15 mouse cellular contexts compared by ENCODE assay signal in the genomic region with DNA sequence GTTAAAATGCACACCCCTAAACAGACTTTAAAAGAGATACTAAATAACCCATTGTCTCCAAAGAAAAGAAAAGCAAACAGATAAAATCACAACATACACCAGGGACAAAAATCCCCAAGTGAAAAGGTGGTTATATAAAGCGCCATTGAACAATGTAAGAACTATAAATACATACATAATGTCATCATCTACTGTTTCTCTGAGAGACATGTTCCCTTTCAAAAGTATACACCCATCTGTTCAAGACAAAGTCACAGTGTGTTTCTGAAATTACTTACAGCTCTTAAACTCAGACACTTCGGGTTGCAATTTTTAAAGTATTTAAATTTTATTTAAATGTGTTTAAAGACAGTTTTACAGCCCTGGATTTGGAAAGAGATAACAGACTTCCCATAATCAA.
"Had no signal": no experiment of that assay in that cellular context is flagged by ENCODE, and none has a peak within 500 bp of the region (broad histone marks: within the 10 kb centered on the region; RNA-seq: fewer than 3 reads in every experiment).

No protein-coding gene starts in this region.

- H3K4me3 ChIP-seq: limb, embryonic 12.5 days; liver, embryonic 13.5 days; lung, embryonic 15.5 days; megakaryocyte, embryonic 14.5 days; midbrain, embryonic 15.5 days; neural tube, embryonic 12.5 days; stomach, embryonic 15.5 days had no signal

- DNase-seq: kidney, adult 8-10 months; kidney, postnatal 25 days; liver; liver, embryonic 13.5 days; liver, postnatal 0 days; lung, postnatal 14 days; thymus, postnatal 36 days had no signal

- H3K36me3 ChIP-seq: limb, embryonic 12.5 days; liver, embryonic 13.5 days; lung, embryonic 15.5 days; midbrain, embryonic 15.5 days; neural tube, embryonic 12.5 days; stomach, embryonic 15.5 days had no signal

- H3K27me3 ChIP-seq: limb, embryonic 12.5 days; liver, embryonic 13.5 days; lung, embryonic 15.5 days; megakaryocyte, embryonic 14.5 days; midbrain, embryonic 15.5 days; neural tube, embryonic 12.5 days; stomach, embryonic 15.5 days had no signal

- H3K27ac ChIP-seq: limb, embryonic 12.5 days; liver, embryonic 13.5 days; lung, embryonic 15.5 days; macrophage; midbrain, embryonic 15.5 days; neural tube, embryonic 12.5 days; stomach, embryonic 15.5 days had no signal

- H3K4me2 ChIP-seq: limb, embryonic 12.5 days; liver, embryonic 13.5 days; lung, embryonic 15.5 days; midbrain, embryonic 11.5 days; midbrain, embryonic 15.5 days; neural tube, embryonic 12.5 days; stomach, embryonic 15.5 days had no signal

- H3K4me1 ChIP-seq: limb, embryonic 12.5 days; liver, embryonic 13.5 days; lung, embryonic 15.5 days; megakaryocyte, embryonic 14.5 days; midbrain, embryonic 15.5 days; neural tube, embryonic 12.5 days; stomach, embryonic 15.5 days had no signal

- H3K9me3 ChIP-seq: limb, embryonic 12.5 days; liver, embryonic 13.5 days; lung, embryonic 15.5 days; megakaryocyte, embryonic 14.5 days; midbrain, embryonic 15.5 days; neural tube, embryonic 12.5 days; stomach, embryonic 15.5 days had no signal

- ATAC-seq: liver, postnatal 0 days; midbrain, embryonic 15.5 days had no signal

- H3K9ac ChIP-seq: limb, embryonic 12.5 days; liver, embryonic 13.5 days; liver, postnatal 0 days; lung, embryonic 15.5 days; midbrain, embryonic 15.5 days; neural tube, embryonic 12.5 days; stomach, embryonic 15.5 days had no signal
